20 mouse cellular contexts compared by ENCODE assay signal in the genomic region with DNA sequence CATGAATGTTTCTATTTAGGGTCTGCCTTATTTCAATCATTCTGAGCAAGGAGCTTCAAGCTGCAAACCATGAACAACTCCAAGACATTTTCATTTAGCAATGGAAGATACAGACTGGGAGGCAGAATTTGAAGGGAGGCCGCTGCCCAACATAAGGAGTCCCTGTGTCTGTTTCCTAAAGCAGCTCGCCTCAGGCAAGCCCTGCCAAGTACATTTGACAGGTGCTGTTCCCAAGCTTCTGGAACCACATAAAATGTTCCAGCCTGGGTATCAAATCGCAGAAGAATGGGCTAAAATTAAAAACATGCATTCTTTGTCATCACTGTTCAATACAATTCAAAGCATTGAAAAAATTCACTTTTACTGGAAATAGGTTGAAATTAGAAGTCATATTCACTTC.
DNase-seq lines count a peak whose midpoint lies in the region; ATAC-seq and TF ChIP-seq lines count a peak whose summit lies in the region.
"Had no signal": no experiment of that assay in that cellular context is flagged by ENCODE, and none has a peak within 500 bp of the region (broad histone marks: within the 10 kb centered on the region; RNA-seq: fewer than 3 reads in every experiment).

No protein-coding gene starts in this region.

- H3K27ac ChIP-seq in embryonic facial prominence, embryonic 11.5 days (replicated peaks; ENCODE audit: low read depth, low read length) = no peak overlapping the region
- H3K27ac ChIP-seq in embryonic facial prominence, embryonic 10.5 days (replicated peaks) = no peak overlapping the region
- H3K27ac ChIP-seq: embryonic facial prominence, embryonic 15.5 days; heart, embryonic 10.5 days; hindbrain, embryonic 12.5 days had no signal

- no peaks in the 10 kb centered on the region for H3K9me3 ChIP-seq in embryonic facial prominence, embryonic 11.5 days (replicated peaks; ENCODE audit: control insufficient read depth, low read length)
- no peaks in the 10 kb centered on the region for H3K9me3 ChIP-seq in embryonic facial prominence, embryonic 10.5 days
- H3K9me3 ChIP-seq: embryonic facial prominence, embryonic 15.5 days; heart, embryonic 10.5 days; hindbrain, embryonic 12.5 days had no signal

- no peaks in the 10 kb centered on the region for H3K79me2 ChIP-seq in myocyte (ENCODE audit: control insufficient read depth, insufficient read depth)

- H3K4me1 ChIP-seq in embryonic facial prominence, embryonic 11.5 days (ENCODE audit: control insufficient read depth, insufficient read depth, low read length) = no peaks in the 10 kb centered on the region; the same call in 1 of the 2 replicates
- H3K4me1 ChIP-seq in embryonic facial prominence, embryonic 10.5 days = peaks cover 23% of the 10 kb centered on the region
- H3K4me1 ChIP-seq: embryonic facial prominence, embryonic 15.5 days had no signal

- peak; percentile 41 for DNase-seq in embryonic facial prominence, embryonic 11.5 days (ENCODE audit: low spot score)
- DNase-seq in embryonic facial prominence, embryonic 10.5 days (ENCODE audit: low spot score) = no peak
- DNase-seq in layer of hippocampus, adult 18-20 months (ENCODE audit: low spot score in 2 of 2) = peak; percentile 26 to 67
- no peak for DNase-seq in layer of hippocampus, postnatal 10 days (ENCODE audit: low spot score in 2 of 2)
- peak; percentile 59 for DNase-seq in layer of hippocampus, adult 9-11 months
- no peak for DNase-seq in lung, postnatal 10 days
- DNase-seq: adrenal gland, adult 2 months; adrenal gland, postnatal 25 days; cerebellum, adult 11-12 months; heart, adult 18-20 months; heart, postnatal 10 days; heart, postnatal 4 days had no signal

- H3K9ac ChIP-seq in embryonic facial prominence, embryonic 11.5 days (replicated peaks; ENCODE audit: low read length) = no peak overlapping the region
- H3K9ac ChIP-seq: embryonic facial prominence, embryonic 15.5 days; hindbrain, embryonic 12.5 days had no signal

- no peaks in the 10 kb centered on the region for H3K36me3 ChIP-seq in embryonic facial prominence, embryonic 11.5 days (replicated peaks; ENCODE audit: control insufficient read depth, insufficient read depth, low read depth, low read length)
- H3K36me3 ChIP-seq in embryonic facial prominence, embryonic 10.5 days (replicated peaks) = no peaks in the 10 kb centered on the region
- no peaks in the 10 kb centered on the region for H3K36me3 ChIP-seq in myocyte (ENCODE audit: control insufficient read depth, insufficient read depth)
- H3K36me3 ChIP-seq: embryonic facial prominence, embryonic 15.5 days; heart, embryonic 10.5 days; hindbrain, embryonic 12.5 days had no signal

- H3ac ChIP-seq in myocyte (ENCODE audit: control insufficient read depth, insufficient read length) = no peak overlapping the region

- no peak for TF ChIP-seq POLR2A in myocyte (IDR thresholded peaks at IDR 0.05; ENCODE audit: insufficient read length, low read depth)

- H3K27me3 ChIP-seq in embryonic facial prominence, embryonic 11.5 days (ENCODE audit: control insufficient read depth, insufficient read depth, low read length) = no peaks in the 10 kb centered on the region
- no peaks in the 10 kb centered on the region for H3K27me3 ChIP-seq in embryonic facial prominence, embryonic 10.5 days (replicated peaks; ENCODE audit: low read depth, poor library complexity, severe bottlenecking)
- no peaks in the 10 kb centered on the region for H3K27me3 ChIP-seq in myocyte (ENCODE audit: control insufficient read depth, insufficient read depth, insufficient read length)
- H3K27me3 ChIP-seq: embryonic facial prominence, embryonic 15.5 days; hindbrain, embryonic 12.5 days had no signal

- H3K4me3 ChIP-seq in embryonic facial prominence, embryonic 11.5 days (ENCODE audit: low read depth, low read length) = no peak overlapping the region
- no peak overlapping the region for H3K4me3 ChIP-seq in embryonic facial prominence, embryonic 10.5 days
- H3K4me3 ChIP-seq in myocyte = no peak overlapping the region
- H3K4me3 ChIP-seq: embryonic facial prominence, embryonic 15.5 days; heart, embryonic 10.5 days; hindbrain, embryonic 12.5 days had no signal

- no peak overlapping the region for H3K4me2 ChIP-seq in embryonic facial prominence, embryonic 11.5 days (ENCODE audit: low read depth, low read length)
- peak overlapping the region; percentile 14 for H3K4me2 ChIP-seq in myocyte (ENCODE audit: low read depth)
- H3K4me2 ChIP-seq: embryonic facial prominence, embryonic 15.5 days; hindbrain, embryonic 12.5 days had no signal

- WGBS in embryonic facial prominence, embryonic 11.5 days = 40% methylated on average over 3 of the region's 3 CpGs
- whole genome bisulfite sequencing in embryonic facial prominence, embryonic 10.5 days = 60% methylated on average over 3 of the region's 3 CpGs

- ATAC-seq in embryonic facial prominence, embryonic 11.5 days (replicated peaks; ENCODE audit: insufficient number of reproducible peaks, low FRiP score, low TSS enrichment, low read depth) = no peak
- ATAC-seq: forebrain, embryonic 16.5 days; hindbrain, embryonic 16.5 days; inflammation-experienced regulatory T-cells, adult 6 months; intestine, postnatal 0 days had no signal

TF ChIP-seq in myocyte, 11 proteins besides CTCF, POLR2A, EP300 and RAD21:
- TF ChIP-seq MAX (IDR thresholded peaks at IDR 0.05; ENCODE audit: low read depth) (no peak), TCF12 (IDR thresholded peaks at IDR 0.05; ENCODE audit: insufficient read depth, poor library complexity, severe bottlenecking) (no peak), MYOG (IDR thresholded peaks at IDR 0.05; ENCODE audit: control insufficient read depth in 1 of 3, insufficient read depth in 1 of 3, insufficient read length in 2 of 3, low read depth in 2 of 3) (peak in 2 of 3 experiments; percentile 52 to 53), MYOD1 (IDR thresholded peaks at IDR 0.05; ENCODE audit: control insufficient read depth in 1 of 3, insufficient read length in 2 of 3, low read depth in 2 of 3) (peak; percentile 62 to 71 (median 69)), TCF3 (IDR thresholded peaks at IDR 0.05; ENCODE audit: insufficient read length, low read depth) (no peak)

Comparison
In these comparisons a context has a peak if more than half of its experiments do, and no peak if none do; other contexts are left out.
1. DNase-seq: peak in embryonic facial prominence, embryonic 11.5 days (single experiment), layer of hippocampus, adult 18-20 months (2 of 2) and layer of hippocampus, adult 9-11 months (single experiment); none in embryonic facial prominence, embryonic 10.5 days (single experiment), layer of hippocampus, postnatal 10 days (0 of 2) and lung, postnatal 10 days (single experiment).